Mouse (Mus musculus): ENCODE measurements around the gene Pdxdc1. TPM values are rescaled to one million over a fixed set of nuclear protein-coding genes. Genes with fewer than 3 reads are reported as not detected.

Pdxdc1 gene
- polyA plus RNA-seq (2014; fragmentation: Nextera tagmentation; extraction: Ambion mirVana) = 92.2 and 96.6 TPM in 2 replicates

- WGBS = under 1% methylated on average over 56 of the region's 57 CpGs
- peak within 1 kb of the TSS; percentile 97 for H3K4me3 ChIP-seq (ENCODE audit: low read depth, low read length)
- peak within 1 kb of the TSS; percentile 83 for H3K27ac ChIP-seq (ENCODE audit: low read depth)
- no peaks in the 10 kb centered on the region for H3K4me1 ChIP-seq (ENCODE audit: insufficient read depth)
- peak within 1 kb of the TSS; percentile 92 for H3K9ac ChIP-seq
- DNase-seq (peak; percentile 97), ATAC-seq (ENCODE audit: insufficient read depth) (peak; percentile 97)
- H3K36me3 ChIP-seq (ENCODE audit: insufficient read depth) = no peaks in the 10 kb centered on the region
- peak within 1 kb of the TSS; percentile 80 for H3K4me2 ChIP-seq
- no peak for TF ChIP-seq CTCF (IDR thresholded peaks at IDR 0.05; ENCODE audit: low read depth)
- no peaks in the 10 kb centered on the region for H3K9me3 ChIP-seq (ENCODE audit: low read depth, low read length)
- no peaks in the 10 kb centered on the region for H3K27me3 ChIP-seq (ENCODE audit: insufficient read depth, low read length)
Measured at GRCm38 (mm10) chr16:13902888-13903483, at the start of gene Pdxdc1, which contains the start of gene Mpv17l. TSS of gene Pdxdc1 (minus strand) at chr16:13903131. TSS of gene Mpv17l (plus strand) at chr16:13903161.

- H3K27me3 ChIP-seq (ENCODE audit: insufficient read depth, low read length) = no peaks in the 10 kb centered on the region
- no peaks in the 10 kb centered on the region for H3K4me1 ChIP-seq (ENCODE audit: insufficient read depth)
- H3K4me2 ChIP-seq = no peak overlapping the region
- DNase-seq (no peak), ATAC-seq (ENCODE audit: insufficient read depth) (no peak)
- no peaks in the 10 kb centered on the region for H3K36me3 ChIP-seq (ENCODE audit: insufficient read depth)
- TF ChIP-seq CTCF (IDR thresholded peaks at IDR 0.05; ENCODE audit: low read depth) = no peak
- no peak overlapping the region for H3K4me3 ChIP-seq (ENCODE audit: low read depth, low read length)
- H3K27ac ChIP-seq (ENCODE audit: low read depth) = no peak overlapping the region
- no peak overlapping the region for H3K9ac ChIP-seq
- WGBS = 81% methylated on average over 3 of the region's 3 CpGs
- no peaks in the 10 kb centered on the region for H3K9me3 ChIP-seq (ENCODE audit: low read depth, low read length)
Measured at GRCm38 (mm10) chr16:13951245-13951644, 48.3 kb upstream of the Pdxdc1 start.

- H3K4me3 ChIP-seq (ENCODE audit: low read depth, low read length) = no peak overlapping the region
- DNase-seq = peak; percentile 45
- WGBS = 61% methylated on average over 1 of the region's 1 CpGs
- no peaks in the 10 kb centered on the region for H3K4me1 ChIP-seq (ENCODE audit: insufficient read depth)
- no peak overlapping the region for H3K4me2 ChIP-seq
- no peaks in the 10 kb centered on the region for H3K36me3 ChIP-seq (ENCODE audit: insufficient read depth)
- peak; percentile 63 for ATAC-seq (ENCODE audit: insufficient read depth)
- H3K27ac ChIP-seq (ENCODE audit: low read depth) = no peak overlapping the region; the same call in 1 of the 2 replicates
- no peak overlapping the region for H3K9ac ChIP-seq
- no peaks in the 10 kb centered on the region for H3K9me3 ChIP-seq (ENCODE audit: low read depth, low read length)
- TF ChIP-seq CTCF (IDR thresholded peaks at IDR 0.05; ENCODE audit: low read depth) = no peak
- H3K27me3 ChIP-seq (ENCODE audit: insufficient read depth, low read length) = no peaks in the 10 kb centered on the region
Measured at GRCm38 (mm10) chr16:13946306-13946705, 43.4 kb upstream of the Pdxdc1 start.

DNA sequence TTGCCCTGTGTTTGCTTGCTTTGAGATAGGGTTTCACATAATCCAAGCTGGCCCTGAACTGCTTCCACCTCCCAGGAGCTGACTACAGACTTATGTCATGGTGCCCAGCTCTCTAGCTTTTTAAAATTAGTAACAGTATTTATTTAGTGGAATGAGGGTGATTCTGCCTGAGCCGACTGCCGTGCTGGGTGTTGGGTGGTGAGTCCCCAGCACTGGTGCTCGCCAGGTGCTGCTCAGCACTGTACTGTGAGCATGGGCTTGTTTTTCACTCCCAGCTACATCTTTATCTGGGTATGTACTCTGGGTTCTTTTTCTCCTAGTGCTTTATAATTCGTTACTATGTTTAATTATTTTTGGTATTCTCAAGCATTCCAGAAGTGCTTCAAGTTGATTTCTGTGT lies 42.2 kb upstream of the Pdxdc1 start:
- WGBS = 56% methylated on average over 4 of the region's 4 CpGs
- no peak for TF ChIP-seq CTCF (IDR thresholded peaks at IDR 0.05; ENCODE audit: low read depth)
- DNase-seq = no peak

DNA sequence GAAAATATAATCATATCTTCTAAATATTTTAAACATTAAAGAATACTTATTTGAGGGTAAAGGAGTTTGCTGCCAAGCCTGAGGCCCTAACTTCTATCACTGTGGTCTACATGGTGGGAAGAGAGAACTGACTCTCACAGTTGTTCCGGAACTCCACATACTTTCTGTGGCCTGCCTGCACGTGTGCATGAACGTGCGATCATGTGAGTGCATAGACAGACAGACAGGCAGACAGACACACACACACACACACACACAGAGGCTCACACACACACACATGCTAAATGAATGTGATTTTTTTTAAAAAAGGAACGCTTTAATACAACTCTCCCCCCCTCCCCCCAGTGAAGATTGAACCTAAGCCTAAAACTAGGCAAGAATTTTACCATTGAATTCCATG lies 41.8 kb upstream of the Pdxdc1 start:
- WGBS = 64% methylated on average over 5 of the region's 5 CpGs
- Histone ChIP-seq H3K9ac (no peak overlapping the region), H3K27ac (ENCODE audit: low read depth) (no peak overlapping the region), H3K4me3 (ENCODE audit: low read depth, low read length) (no peak overlapping the region), H3K36me3 (ENCODE audit: insufficient read depth) (no peaks in the 10 kb centered on the region), H3K27me3 (ENCODE audit: insufficient read depth, low read length) (0 out of 2 replicates have a peak, but pooled peaks cover 3% of the 10 kb centered on the region), H3K4me2 (no peak overlapping the region), H3K4me1 (ENCODE audit: insufficient read depth) (no peaks in the 10 kb centered on the region), H3K9me3 (ENCODE audit: low read depth, low read length) (no peaks in the 10 kb centered on the region)
- ATAC-seq (ENCODE audit: insufficient read depth) (no peak), DNase-seq (no peak)
- no peak for TF ChIP-seq CTCF (IDR thresholded peaks at IDR 0.05; ENCODE audit: low read depth)

More for the DNA sequence above, 42.2 kb upstream of the Pdxdc1 start:
- no peak overlapping the region for H3K4me3 ChIP-seq (ENCODE audit: low read depth, low read length)
- no peaks in the 10 kb centered on the region for H3K4me1 ChIP-seq (ENCODE audit: insufficient read depth)
- no peak overlapping the region for H3K27ac ChIP-seq (ENCODE audit: low read depth)
- no peak for ATAC-seq (ENCODE audit: insufficient read depth)
- H3K36me3 ChIP-seq (ENCODE audit: insufficient read depth) = no peaks in the 10 kb centered on the region
- H3K9me3 ChIP-seq (ENCODE audit: low read depth, low read length) = no peaks in the 10 kb centered on the region
- no peak overlapping the region for H3K4me2 ChIP-seq
- 0 out of 2 replicates have a peak, but pooled peaks cover 3% of the 10 kb centered on the region for H3K27me3 ChIP-seq (ENCODE audit: insufficient read depth, low read length)
- no peak overlapping the region for H3K9ac ChIP-seq

DNA sequence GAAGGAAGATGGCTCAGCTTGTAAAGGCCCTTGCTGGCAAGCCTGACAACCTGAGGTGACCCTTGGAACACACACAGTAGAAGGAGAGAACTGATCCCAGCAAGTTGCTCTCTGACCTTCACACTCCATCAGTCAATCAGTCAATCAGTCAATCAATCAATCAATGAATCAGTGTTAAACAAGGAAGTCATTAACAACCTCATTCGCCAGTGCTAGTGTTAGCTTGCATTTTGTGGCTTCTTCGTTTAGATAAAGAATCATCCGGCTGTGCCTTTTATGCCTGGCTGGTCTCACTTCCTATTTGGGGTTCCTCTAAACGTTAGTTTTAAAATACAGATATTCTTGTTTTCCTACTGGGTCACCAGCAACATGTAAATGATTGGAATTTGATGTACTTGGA lies 41.2 kb upstream of the Pdxdc1 start:
- no peak overlapping the region for H3K27ac ChIP-seq (ENCODE audit: low read depth)
- H3K36me3 ChIP-seq (ENCODE audit: insufficient read depth) = no peaks in the 10 kb centered on the region
- no peaks in the 10 kb centered on the region for H3K9me3 ChIP-seq (ENCODE audit: low read depth, low read length)
- no peak for ATAC-seq (ENCODE audit: insufficient read depth)
- H3K27me3 ChIP-seq (ENCODE audit: insufficient read depth, low read length) = 0 out of 2 replicates have a peak, but pooled peaks cover 3% of the 10 kb centered on the region
- WGBS = 27% methylated on average over 4 of the region's 4 CpGs
- no peak overlapping the region for H3K9ac ChIP-seq
- H3K4me1 ChIP-seq (ENCODE audit: insufficient read depth) = no peaks in the 10 kb centered on the region
- H3K4me2 ChIP-seq = no peak overlapping the region
- no peak overlapping the region for H3K4me3 ChIP-seq (ENCODE audit: low read depth, low read length)
- DNase-seq = peak; percentile 3
- TF ChIP-seq CTCF (IDR thresholded peaks at IDR 0.05; ENCODE audit: low read depth) = no peak

GRCm38 (mm10) chr16:13940847-13941395 lies 38.0 kb upstream of the Pdxdc1 start:
- H3K36me3 ChIP-seq (ENCODE audit: insufficient read depth) = no peaks in the 10 kb centered on the region
- 0 out of 2 replicates have a peak, but pooled peaks cover 3% of the 10 kb centered on the region for H3K27me3 ChIP-seq (ENCODE audit: insufficient read depth, low read length)
- DNase-seq (peak; percentile 50), ATAC-seq (ENCODE audit: insufficient read depth) (peak; percentile 84)
- peak overlapping the region; percentile 49 for H3K9ac ChIP-seq
- no peak for TF ChIP-seq CTCF (IDR thresholded peaks at IDR 0.05; ENCODE audit: low read depth)
- H3K4me3 ChIP-seq (ENCODE audit: low read depth, low read length) = peak overlapping the region; percentile 59
- H3K4me1 ChIP-seq (ENCODE audit: insufficient read depth) = no peaks in the 10 kb centered on the region
- peak overlapping the region; percentile 98 for H3K4me2 ChIP-seq
- no peak overlapping the region for H3K27ac ChIP-seq (ENCODE audit: low read depth)
- H3K9me3 ChIP-seq (ENCODE audit: low read depth, low read length) = no peaks in the 10 kb centered on the region
- 2% methylated on average over 34 of the region's 34 CpGs for WGBS
